Mouse (Mus musculus): Measurements from ENCODE around the gene Krtap9-5. TPM values are rescaled to one million over a fixed set of nuclear protein-coding genes. Genes with fewer than 3 reads are reported as not detected.

Krtap9-5 gene
- polyA plus RNA-seq, 1 experiment = not detected

DNA sequence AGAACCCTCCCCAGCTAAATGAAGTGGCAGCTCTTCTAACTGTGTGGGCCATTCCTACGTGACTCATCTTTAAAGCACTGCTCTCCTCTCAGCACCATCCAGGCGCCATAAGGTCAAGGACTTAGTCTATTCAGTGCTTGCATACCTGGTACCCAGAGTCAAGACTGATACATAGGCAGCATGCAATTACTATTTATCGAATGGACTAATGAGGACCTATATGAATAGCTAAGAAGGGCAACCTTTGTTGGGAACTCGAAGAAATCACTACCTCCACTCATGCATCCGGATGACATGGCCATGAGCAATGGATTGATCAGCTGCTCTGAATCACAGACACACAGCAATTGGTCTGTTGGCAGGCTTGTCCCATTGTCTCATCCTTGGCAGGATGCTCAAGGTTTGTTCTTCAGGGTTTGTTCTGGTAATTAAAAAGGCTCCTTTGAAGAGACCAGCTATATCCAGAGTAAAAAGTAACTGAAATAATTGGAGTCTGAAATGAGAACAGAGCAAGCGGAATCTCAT is 41.7 kb downstream of the Krtap9-5 start:
- DNase-seq (ENCODE audit: low read depth in 1 of 2, low spot score in 2 of 2) = no peak
- no peaks in the 10 kb centered on the region for H3K27me3 ChIP-seq (ENCODE audit: control insufficient read depth, insufficient read depth, low read length)
- no peaks in the 10 kb centered on the region for H3K36me3 ChIP-seq (ENCODE audit: control insufficient read depth, insufficient read depth, low read length)
- no peak for TF ChIP-seq POLR2A (IDR thresholded peaks at IDR 0.05; ENCODE audit: low read depth, low read length)
- 86% methylated on average over 6 of the region's 6 CpGs for WGBS
- H3K27ac ChIP-seq (ENCODE audit: insufficient read depth, low read length) = no peak overlapping the region
- H3K4me1 ChIP-seq (ENCODE audit: control insufficient read depth, insufficient read depth, insufficient read length) = no peaks in the 10 kb centered on the region
- H3K4me3 ChIP-seq (ENCODE audit: extremely low read depth, insufficient read depth, insufficient read length) = no peak overlapping the region

DNA sequence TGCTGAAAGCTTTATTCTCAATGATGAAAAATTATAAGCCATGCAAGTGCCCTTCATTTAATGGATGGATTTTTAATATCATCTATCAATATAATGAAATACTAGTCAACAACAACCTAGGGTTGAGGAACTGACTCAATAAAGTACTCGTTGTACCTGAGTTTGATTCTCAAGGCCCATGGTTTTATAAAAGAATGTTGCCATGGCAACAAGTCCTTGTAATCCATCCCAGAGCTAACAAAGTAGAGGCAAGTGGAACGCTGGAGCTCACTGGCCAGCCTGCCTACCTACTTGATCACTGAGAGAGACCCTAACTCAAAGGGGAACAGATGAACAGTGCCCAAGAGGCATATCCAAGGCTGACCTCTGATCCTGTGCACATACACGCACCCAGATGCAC is 42.3 kb downstream of the Krtap9-5 start:
- H3K36me3 ChIP-seq (ENCODE audit: control insufficient read depth, insufficient read depth, low read length) = no peaks in the 10 kb centered on the region
- 81% methylated on average over 3 of the region's 3 CpGs for WGBS
- H3K4me3 ChIP-seq (ENCODE audit: extremely low read depth, insufficient read depth, insufficient read length) = no peak overlapping the region
- H3K4me1 ChIP-seq (ENCODE audit: control insufficient read depth, insufficient read depth, insufficient read length) = no peaks in the 10 kb centered on the region
- no peaks in the 10 kb centered on the region for H3K27me3 ChIP-seq (ENCODE audit: control insufficient read depth, insufficient read depth, low read length)
- no peak for TF ChIP-seq POLR2A (IDR thresholded peaks at IDR 0.05; ENCODE audit: low read depth, low read length)
- TF ChIP-seq CTCF (IDR thresholded peaks at IDR 0.05; ENCODE audit: extremely low read depth, insufficient read depth, insufficient read length, insufficient replicate concordance) = no peak
- DNase-seq (ENCODE audit: low read depth in 1 of 2, low spot score in 2 of 2) = no peak
- no peak overlapping the region for H3K27ac ChIP-seq (ENCODE audit: insufficient read depth, low read length)

DNA sequence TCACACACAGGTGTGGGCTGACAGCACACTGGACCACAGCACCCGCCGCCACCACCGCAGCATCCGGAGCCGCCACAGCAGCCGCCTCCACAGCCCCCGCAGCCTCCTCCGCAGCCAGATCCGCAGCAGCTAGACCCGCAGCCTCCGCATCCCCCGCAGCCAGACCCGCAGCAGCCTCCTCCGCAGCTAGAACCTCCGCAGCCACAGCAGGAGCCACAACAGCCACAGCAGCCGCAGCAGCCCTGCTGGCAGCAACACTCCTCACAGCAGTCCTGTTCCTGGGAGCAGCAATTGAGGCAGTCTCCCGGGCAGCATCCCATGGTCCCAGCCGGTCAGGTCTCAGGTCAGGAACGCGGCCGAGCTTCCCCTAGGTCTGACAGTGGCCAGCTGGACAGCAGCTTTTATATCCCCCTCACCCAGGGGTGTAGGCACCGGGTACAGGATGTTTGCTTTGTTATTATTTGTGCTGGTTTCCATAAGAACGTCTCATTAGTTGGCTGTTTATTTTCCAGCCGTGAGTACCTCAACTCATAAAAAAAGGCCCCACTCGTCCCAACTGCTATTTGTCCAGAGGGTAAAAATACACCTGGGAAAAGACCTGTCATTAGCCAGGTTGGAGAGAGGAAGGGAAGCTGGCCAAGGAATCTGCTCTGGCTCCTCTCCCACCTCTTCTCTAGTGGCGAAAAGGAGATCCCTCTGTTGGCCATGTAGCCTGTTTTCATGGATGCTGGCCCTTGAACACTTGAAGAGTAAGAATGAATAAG is 45.5 kb downstream of the Krtap9-5 start, which contains the start of gene Krtap17-1:
Gene Krtap17-1, minus strand, starts transcription at position 375 of the 764 bp plus-strand sequence.
- Histone ChIP-seq H3K36me3 (ENCODE audit: control insufficient read depth, insufficient read depth, low read length) (no peaks in the 10 kb centered on the region), H3K27me3 (ENCODE audit: control insufficient read depth, insufficient read depth, low read length) (no peaks in the 10 kb centered on the region), H3K4me1 (ENCODE audit: control insufficient read depth, insufficient read depth, insufficient read length) (no peaks in the 10 kb centered on the region), H3K4me3 (ENCODE audit: extremely low read depth, insufficient read depth, insufficient read length) (no peak within 1 kb of the TSS), H3K27ac (ENCODE audit: insufficient read depth, low read length) (no peak within 1 kb of the TSS)
- TF ChIP-seq CTCF (IDR thresholded peaks at IDR 0.05; ENCODE audit: extremely low read depth, insufficient read depth, insufficient read length, insufficient replicate concordance) (no peak), POLR2A (IDR thresholded peaks at IDR 0.05; ENCODE audit: low read depth, low read length) (no peak)
- DNase-seq (ENCODE audit: low read depth in 1 of 2, low spot score in 2 of 2) = no peak
- WGBS = 20% methylated on average over 26 of the region's 26 CpGs

DNA sequence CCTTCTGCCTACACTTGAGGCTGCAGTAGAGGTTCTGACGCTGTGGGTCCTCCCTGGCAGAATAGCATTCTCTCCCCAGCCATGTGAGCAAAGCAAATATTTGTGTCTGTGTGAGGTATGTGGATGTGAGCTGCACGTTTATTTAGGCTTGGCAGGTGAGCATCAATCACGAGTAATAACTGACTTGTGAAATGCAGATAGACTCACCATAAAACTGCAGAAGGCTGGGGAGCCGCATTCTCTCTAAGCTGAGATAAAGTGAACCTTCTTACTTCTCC is 46.0 kb downstream of the Krtap9-5 start:
- TF ChIP-seq CTCF (IDR thresholded peaks at IDR 0.05; ENCODE audit: extremely low read depth, insufficient read depth, insufficient read length, insufficient replicate concordance) (no peak), POLR2A (IDR thresholded peaks at IDR 0.05; ENCODE audit: low read depth, low read length) (no peak)
- no peaks in the 10 kb centered on the region for H3K36me3 ChIP-seq (ENCODE audit: control insufficient read depth, insufficient read depth, low read length)
- no peaks in the 10 kb centered on the region for H3K27me3 ChIP-seq (ENCODE audit: control insufficient read depth, insufficient read depth, low read length)
- no peaks in the 10 kb centered on the region for H3K4me1 ChIP-seq (ENCODE audit: control insufficient read depth, insufficient read depth, insufficient read length)
- DNase-seq (ENCODE audit: low read depth in 1 of 2, low spot score in 2 of 2) = no peak
- 67% methylated on average over 4 of the region's 4 CpGs for WGBS
- no peak overlapping the region for H3K4me3 ChIP-seq (ENCODE audit: extremely low read depth, insufficient read depth, insufficient read length)
- no peak overlapping the region for H3K27ac ChIP-seq (ENCODE audit: insufficient read depth, low read length)

DNA sequence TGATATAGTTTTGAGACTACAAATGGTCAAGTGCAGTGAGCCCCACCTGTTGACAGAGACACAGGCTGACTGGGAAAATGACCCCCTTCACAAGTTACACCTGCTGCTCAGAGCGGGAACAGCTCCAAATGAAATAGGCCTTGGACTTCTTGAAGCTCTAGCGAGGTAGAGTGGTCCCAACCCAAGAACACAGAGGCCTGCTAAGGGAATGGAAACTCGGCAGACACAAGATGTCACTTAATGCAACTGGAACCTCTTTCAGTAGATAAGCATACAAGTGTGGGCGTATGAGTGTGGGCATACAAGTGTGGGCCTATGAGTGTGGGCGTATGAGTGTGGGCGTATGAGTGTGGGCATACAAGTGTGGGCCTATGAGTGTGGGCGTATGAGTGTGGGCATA is 50.8 kb downstream of the Krtap9-5 start:
- no peaks in the 10 kb centered on the region for H3K36me3 ChIP-seq (ENCODE audit: control insufficient read depth, insufficient read depth, low read length)
- TF ChIP-seq CTCF (IDR thresholded peaks at IDR 0.05; ENCODE audit: extremely low read depth, insufficient read depth, insufficient read length, insufficient replicate concordance) = no peak
- TF ChIP-seq POLR2A (IDR thresholded peaks at IDR 0.05; ENCODE audit: low read depth, low read length) = no peak
- no peaks in the 10 kb centered on the region for H3K4me1 ChIP-seq (ENCODE audit: control insufficient read depth, insufficient read depth, insufficient read length)
- 87% methylated on average over 7 of the region's 7 CpGs for WGBS
- H3K27ac ChIP-seq (ENCODE audit: insufficient read depth, low read length) = no peak overlapping the region
- DNase-seq (ENCODE audit: low read depth in 1 of 2, low spot score in 2 of 2) = no peak
- H3K27me3 ChIP-seq (ENCODE audit: control insufficient read depth, insufficient read depth, low read length) = no peaks in the 10 kb centered on the region
- no peak overlapping the region for H3K4me3 ChIP-seq (ENCODE audit: extremely low read depth, insufficient read depth, insufficient read length)

Other genes starting within 250 kb of the Krtap9-5 start
- gene Gm14180, start 214.2 kb upstream of the Krtap9-5 start, polyA plus RNA-seq (2012; rRNA removed) = not detected in 2 replicates
- gene Gm11595, start 175.6 kb upstream of the Krtap9-5 start, polyA plus RNA-seq (2012; rRNA removed) = not detected in 2 replicates
- not detected in 2 replicates for gene Krtap4-8, start 167.8 kb upstream of the Krtap9-5 start, polyA plus RNA-seq (2012; rRNA removed)
- gene Krtap4-9, start 163.3 kb upstream of the Krtap9-5 start, polyA plus RNA-seq (2012; rRNA removed) = not detected in 2 replicates
- not detected in 2 replicates for gene Gm11596, start 155.0 kb upstream of the Krtap9-5 start, polyA plus RNA-seq (2012; rRNA removed)
- gene Gm11569, start 149.5 kb upstream of the Krtap9-5 start, polyA plus RNA-seq (2012; rRNA removed) = not detected in 2 replicates
- gene Gm11554, start 144.0 kb upstream of the Krtap9-5 start, polyA plus RNA-seq (2012; rRNA removed) = not detected in 2 replicates
- not detected in 2 replicates for gene Krtap4-13, start 138.6 kb upstream of the Krtap9-5 start, polyA plus RNA-seq (2012; rRNA removed)
- gene Gm11564, start 132.8 kb upstream of the Krtap9-5 start, polyA plus RNA-seq (2012; rRNA removed) = not detected in 2 replicates
- gene 2300003K06Rik, start 110.4 kb upstream of the Krtap9-5 start, polyA plus RNA-seq (2012; rRNA removed) = not detected in 2 replicates
- not detected in 2 replicates for gene Krtap4-16, start 96.9 kb upstream of the Krtap9-5 start, polyA plus RNA-seq (2012; rRNA removed)
- gene Gm11568, start 90.6 kb upstream of the Krtap9-5 start, polyA plus RNA-seq (2012; rRNA removed) = not detected in 2 replicates
- gene Gm11559, start 84.0 kb upstream of the Krtap9-5 start, polyA plus RNA-seq (2012; rRNA removed) = not detected in 2 replicates
- not detected in 2 replicates for gene Krtap9-1, start 75.1 kb upstream of the Krtap9-5 start, polyA plus RNA-seq (2012; rRNA removed)
- gene Gm11567, start 69.3 kb upstream of the Krtap9-5 start, polyA plus RNA-seq (2012; rRNA removed) = not detected in 2 replicates
- gene Krtap31-1, start 40.6 kb upstream of the Krtap9-5 start, polyA plus RNA-seq (2012; rRNA removed) = not detected in 2 replicates
- not detected in 2 replicates for gene Gm11565, start 33.7 kb upstream of the Krtap9-5 start, polyA plus RNA-seq (2012; rRNA removed)
- gene Krtap31-2, start 12.2 kb upstream of the Krtap9-5 start, polyA plus RNA-seq (2012; rRNA removed) = not detected in 2 replicates
- gene Krtap29-1, start 30.6 kb downstream of the Krtap9-5 start, polyA plus RNA-seq (2012; rRNA removed) = not detected in 2 replicates
- gene Krtap16-1, start 38.1 kb downstream of the Krtap9-5 start, polyA plus RNA-seq (2012; rRNA removed) = not detected in 2 replicates
- not detected in 2 replicates for gene Krtap17-1, start 45.5 kb downstream of the Krtap9-5 start, polyA plus RNA-seq (2012; rRNA removed)
- not detected in 2 replicates for gene Krt33a, start 67.7 kb downstream of the Krtap9-5 start, polyA plus RNA-seq (2012; rRNA removed)
- not detected in 2 replicates for gene Krt33b, start 81.4 kb downstream of the Krtap9-5 start, polyA plus RNA-seq (2012; rRNA removed)
- not detected in 2 replicates for gene Krt34, start 93.1 kb downstream of the Krtap9-5 start, polyA plus RNA-seq (2012; rRNA removed)
- gene Krt31, start 102.1 kb downstream of the Krtap9-5 start, polyA plus RNA-seq (2012; rRNA removed) = not detected in 2 replicates
- gene Krt32, start 139.8 kb downstream of the Krtap9-5 start, polyA plus RNA-seq (2012; rRNA removed) = not detected in 2 replicates
- gene Krt35, start 147.8 kb downstream of the Krtap9-5 start, polyA plus RNA-seq (2012; rRNA removed) = not detected in 2 replicates
- gene Krt36, start 157.2 kb downstream of the Krtap9-5 start, polyA plus RNA-seq (2012; rRNA removed) = not detected in 2 replicates
- 0.08 TPM in 1 of 2 replicates, not detected in the other for gene Krt13, start 173.1 kb downstream of the Krtap9-5 start, polyA plus RNA-seq (2012; rRNA removed)
- gene Krt15, start 187.5 kb downstream of the Krtap9-5 start, polyA plus RNA-seq (2012; rRNA removed) = not detected in 2 replicates
- 3.2 and 4.9 TPM in 2 replicates for gene Krt19, start 200.2 kb downstream of the Krtap9-5 start, polyA plus RNA-seq (2012; rRNA removed)
- gene Krt9, start 244.8 kb downstream of the Krtap9-5 start, polyA plus RNA-seq (2012; rRNA removed) = not detected in 2 replicates

Measured in spleen, adult 2 months (tissue).